27 mouse cellular contexts compared by ENCODE assay signal in genomic region chr2:133352800-133353199, GRCm38 (mm10).
DNase-seq lines count a peak whose midpoint lies in the region; ATAC-seq and TF ChIP-seq lines count a peak whose summit lies in the region.
"Had no signal": no experiment of that assay in that cellular context is flagged by ENCODE, and none has a peak within 500 bp of the region (broad histone marks: within the 10 kb centered on the region; RNA-seq: fewer than 3 reads in every experiment).

No protein-coding gene starts in this region.

- TF ChIP-seq CTCF in lung, embryonic 14.5 days (IDR thresholded peaks at IDR 0.05; ENCODE audit: low read depth), result no peak
- no peak for TF ChIP-seq CTCF in stomach, postnatal 0 days (IDR thresholded peaks at IDR 0.05; ENCODE audit: low read depth)

- TF ChIP-seq EP300 in stomach, postnatal 0 days (optimal IDR thresholded peaks at IDR 0.05), result no peak

- H3K36me3 ChIP-seq in lung, embryonic 14.5 days (ENCODE audit: insufficient read depth), result no peaks in the 10 kb centered on the region
- no peaks in the 10 kb centered on the region for H3K36me3 ChIP-seq in stomach, embryonic 15.5 days
- no peaks in the 10 kb centered on the region for H3K36me3 ChIP-seq in stomach, postnatal 0 days (ENCODE audit: control insufficient read depth, insufficient read depth, low read length)
- H3K36me3 ChIP-seq: embryonic facial prominence, embryonic 13.5 days; embryonic facial prominence, embryonic 15.5 days; forebrain, embryonic 10.5 days; forebrain, embryonic 12.5 days; G1E had no signal

- peak; percentile 62; the same call in 1 of the 2 replicates for ATAC-seq in lung, embryonic 14.5 days (ENCODE audit: insufficient read depth)
- ATAC-seq in stomach, embryonic 15.5 days (ENCODE audit: insufficient read depth, low FRiP score, low read depth), result peak; percentile 53
- ATAC-seq in stomach, postnatal 0 days (ENCODE audit: low FRiP score, low TSS enrichment), result peak; percentile 89
- ATAC-seq: activated CD4-positive, CD25-positive, alpha-beta regulatory T cell, adult 4 months; CD4-positive, CD25-positive, alpha-beta regulatory T cell, adult 4 months; forebrain, embryonic 14.5 days; forebrain, embryonic 16.5 days; Patski had no signal

- DNase-seq in lung, embryonic 14.5 days, result no peak
- DNase-seq in lung, adult 18-20 months, result no peak
- DNase-seq in stomach, postnatal 0 days (ENCODE audit: low spot score), result peak; percentile 22
- no peak for DNase-seq in thymus, postnatal 25 days
- DNase-seq: adrenal gland, adult 8-10 months; adrenal gland, postnatal 14 days; adrenal gland, postnatal 36 days; B cell, adult 2 months; cerebellum, adult 11-12 months; cerebellum, adult 8-10 months; cerebellum, adult 9-11 months; cerebellum, postnatal 14 days; cerebellum, postnatal 36 days; embryo, embryonic 11 days had no signal

- H3K9me3 ChIP-seq in lung, embryonic 14.5 days (ENCODE audit: low read depth, low read length), result no peaks in the 10 kb centered on the region
- no peaks in the 10 kb centered on the region for H3K9me3 ChIP-seq in stomach, embryonic 15.5 days
- H3K9me3 ChIP-seq in stomach, postnatal 0 days (ENCODE audit: control insufficient read depth, low read length), result no peaks in the 10 kb centered on the region
- H3K9me3 ChIP-seq: embryonic facial prominence, embryonic 13.5 days; embryonic facial prominence, embryonic 15.5 days; forebrain, embryonic 10.5 days; forebrain, embryonic 12.5 days had no signal

- no peak overlapping the region for H3K4me3 ChIP-seq in lung, embryonic 14.5 days (ENCODE audit: low read depth, low read length)
- H3K4me3 ChIP-seq in stomach, embryonic 15.5 days (replicated peaks), result no peak overlapping the region
- no peak overlapping the region for H3K4me3 ChIP-seq in stomach, postnatal 0 days (ENCODE audit: low read depth, low read length)
- H3K4me3 ChIP-seq: embryonic facial prominence, embryonic 13.5 days; embryonic facial prominence, embryonic 15.5 days; erythroblast, embryonic 14.5 days; forebrain, embryonic 10.5 days; forebrain, embryonic 12.5 days had no signal

- no peak overlapping the region for H3K9ac ChIP-seq in lung, embryonic 14.5 days
- H3K9ac ChIP-seq in stomach, embryonic 15.5 days, result no peak overlapping the region
- no peak overlapping the region for H3K9ac ChIP-seq in stomach, postnatal 0 days (ENCODE audit: low read length)
- H3K9ac ChIP-seq: embryonic facial prominence, embryonic 13.5 days; embryonic facial prominence, embryonic 15.5 days; forebrain, embryonic 12.5 days had no signal

- no peaks in the 10 kb centered on the region for H3K4me1 ChIP-seq in lung, embryonic 14.5 days (ENCODE audit: insufficient read depth)
- no peaks in the 10 kb centered on the region for H3K4me1 ChIP-seq in stomach, embryonic 15.5 days
- H3K4me1 ChIP-seq in stomach, postnatal 0 days (replicated peaks; ENCODE audit: control insufficient read depth, insufficient read depth), result no peaks in the 10 kb centered on the region
- H3K4me1 ChIP-seq: embryonic facial prominence, embryonic 13.5 days; embryonic facial prominence, embryonic 15.5 days; forebrain, embryonic 12.5 days had no signal

- 66% methylated on average over 3 of the region's 3 CpGs for WGBS in lung, embryonic 14.5 days
- WGBS in stomach, embryonic 15.5 days, result 48% methylated on average over 3 of the region's 3 CpGs
- WGBS in stomach, postnatal 0 days, result 40% methylated on average over 3 of the region's 3 CpGs

- H3K27ac ChIP-seq in lung, embryonic 14.5 days (ENCODE audit: low read depth), result no peak overlapping the region
- H3K27ac ChIP-seq in stomach, embryonic 15.5 days, result no peak overlapping the region
- H3K27ac ChIP-seq in stomach, postnatal 0 days (replicated peaks), result no peak overlapping the region
- H3K27ac ChIP-seq: embryonic facial prominence, embryonic 13.5 days; embryonic facial prominence, embryonic 15.5 days; forebrain, embryonic 10.5 days; forebrain, embryonic 12.5 days had no signal

- H3K4me2 ChIP-seq in lung, embryonic 14.5 days, result no peak overlapping the region
- H3K4me2 ChIP-seq in stomach, embryonic 15.5 days, result no peak overlapping the region
- no peak overlapping the region for H3K4me2 ChIP-seq in stomach, postnatal 0 days (replicated peaks; ENCODE audit: low read depth)
- H3K4me2 ChIP-seq: embryonic facial prominence, embryonic 13.5 days; embryonic facial prominence, embryonic 15.5 days; forebrain, embryonic 12.5 days had no signal

- no peaks in the 10 kb centered on the region for H3K27me3 ChIP-seq in lung, embryonic 14.5 days (ENCODE audit: insufficient read depth, low read length)
- H3K27me3 ChIP-seq in stomach, embryonic 15.5 days (replicated peaks), result no peaks in the 10 kb centered on the region
- H3K27me3 ChIP-seq in stomach, postnatal 0 days (ENCODE audit: control insufficient read depth, insufficient read depth, low read length), result no peaks in the 10 kb centered on the region
- H3K27me3 ChIP-seq: CH12.LX; embryonic facial prominence, embryonic 13.5 days had no signal
